Mouse (Mus musculus): ENCODE data around the gene Pdzd7.
"Not testable (repeated sequence)": the region's sequence is repeated elsewhere in the genome, so short reads cannot be mapped to it uniquely, and the experiment has no call there.

The Pdzd7 gene

GRCm38 (mm10) chr19:45047935-45048643 lies 2.6 kb upstream of the Pdzd7 start:
- peak; percentile 79 for DNase-seq (ENCODE audit: low read depth, low spot score)
- H3K36me3 ChIP-seq (ENCODE audit: control insufficient read depth, insufficient read depth, low read length, poor library complexity, severe bottlenecking): peaks cover 2% of the 10 kb centered on the region

GRCm38 (mm10) chr19:45047417-45047934 lies 2.0 kb upstream of the Pdzd7 start, which contains the start of gene Sfxn3:
Gene Sfxn3, plus strand, starts transcription at chr19:45047503.
- DNase-seq (ENCODE audit: low read depth, low spot score): peak; percentile 88
- H3K27me3 ChIP-seq (ENCODE audit: control insufficient read depth, insufficient read depth, low read length, poor library complexity, severe bottlenecking): no peaks in the 10 kb centered on the region
- peaks cover 2% of the 10 kb centered on the region for H3K36me3 ChIP-seq (ENCODE audit: control insufficient read depth, insufficient read depth, low read length, poor library complexity, severe bottlenecking)

More at GRCm38 (mm10) chr19:45047935-45048643, 2.6 kb upstream of the Pdzd7 start:
- no peaks in the 10 kb centered on the region for H3K27me3 ChIP-seq (ENCODE audit: control insufficient read depth, insufficient read depth, low read length, poor library complexity, severe bottlenecking)

- H3K36me3 ChIP-seq (ENCODE audit: control insufficient read depth, insufficient read depth, low read length, poor library complexity, severe bottlenecking): peaks cover 2% of the 10 kb centered on the region
- peak; percentile 80 for DNase-seq (ENCODE audit: low read depth, low spot score)
- no peaks in the 10 kb centered on the region for H3K27me3 ChIP-seq (ENCODE audit: control insufficient read depth, insufficient read depth, low read length, poor library complexity, severe bottlenecking)
These were observed 1.2 kb upstream of the Pdzd7 start for GRCm38 (mm10) chr19:45046523-45047321.

GRCm38 (mm10) chr19:45045236-45045635 lies 281 bp downstream of the Pdzd7 start:
- H3K36me3 ChIP-seq (ENCODE audit: control insufficient read depth, insufficient read depth, low read length, poor library complexity, severe bottlenecking): no peaks in the 10 kb centered on the region; the same call in 1 of the 2 replicates
- no peak for DNase-seq (ENCODE audit: low read depth, low spot score)
- H3K27me3 ChIP-seq (ENCODE audit: control insufficient read depth, insufficient read depth, low read length, poor library complexity, severe bottlenecking): no peaks in the 10 kb centered on the region

GRCm38 (mm10) chr19:45044389-45044927 lies 1.1 kb downstream of the Pdzd7 start:
- Histone ChIP-seq H3K36me3 (ENCODE audit: control insufficient read depth, insufficient read depth, low read length, poor library complexity, severe bottlenecking) (no peaks in the 10 kb centered on the region; the same call in 1 of the 2 replicates), H3K27me3 (ENCODE audit: control insufficient read depth, insufficient read depth, low read length, poor library complexity, severe bottlenecking) (no peaks in the 10 kb centered on the region)
- no peak for DNase-seq (ENCODE audit: low read depth, low spot score)

- DNase-seq (ENCODE audit: low read depth, low spot score): no peak
- Histone ChIP-seq H3K36me3 (ENCODE audit: control insufficient read depth, insufficient read depth, low read length, poor library complexity, severe bottlenecking) (no peaks in the 10 kb centered on the region), H3K27me3 (ENCODE audit: control insufficient read depth, insufficient read depth, low read length, poor library complexity, severe bottlenecking) (no peaks in the 10 kb centered on the region)
These were observed 5.3 kb downstream of the Pdzd7 start for GRCm38 (mm10) chr19:45040214-45040613.

GRCm38 (mm10) chr19:45038198-45038597 lies 7.3 kb downstream of the Pdzd7 start:
- not testable (repeated sequence) for DNase-seq (ENCODE audit: low read depth, low spot score); H3K27me3 ChIP-seq (ENCODE audit: control insufficient read depth, insufficient read depth, low read length, poor library complexity, severe bottlenecking); H3K36me3 ChIP-seq (ENCODE audit: control insufficient read depth, insufficient read depth, low read length, poor library complexity, severe bottlenecking)

GRCm38 (mm10) chr19:45036867-45037266 lies 8.7 kb downstream of the Pdzd7 start:
- no peaks in the 10 kb centered on the region for H3K27me3 ChIP-seq (ENCODE audit: control insufficient read depth, insufficient read depth, low read length, poor library complexity, severe bottlenecking)
- no peaks in the 10 kb centered on the region for H3K36me3 ChIP-seq (ENCODE audit: control insufficient read depth, insufficient read depth, low read length, poor library complexity, severe bottlenecking)
- peak; percentile 66 for DNase-seq (ENCODE audit: low read depth, low spot score)

- Histone ChIP-seq H3K27me3 (ENCODE audit: control insufficient read depth, insufficient read depth, low read length, poor library complexity, severe bottlenecking) (no peaks in the 10 kb centered on the region), H3K36me3 (ENCODE audit: control insufficient read depth, insufficient read depth, low read length, poor library complexity, severe bottlenecking) (no peaks in the 10 kb centered on the region)
- peak; percentile 33 for DNase-seq (ENCODE audit: low read depth, low spot score)
These were observed 12.8 kb downstream of the Pdzd7 start for GRCm38 (mm10) chr19:45032570-45033332.

- Histone ChIP-seq H3K36me3 (ENCODE audit: control insufficient read depth, insufficient read depth, low read length, poor library complexity, severe bottlenecking) (no peaks in the 10 kb centered on the region), H3K27me3 (ENCODE audit: control insufficient read depth, insufficient read depth, low read length, poor library complexity, severe bottlenecking) (no peaks in the 10 kb centered on the region)
- DNase-seq (ENCODE audit: low read depth, low spot score): peak; percentile 78
These were observed 13.7 kb downstream of the Pdzd7 start for GRCm38 (mm10) chr19:45031780-45032179.

GRCm38 (mm10) chr19:45030746-45031693 lies 14.5 kb downstream of the Pdzd7 start:
- Histone ChIP-seq H3K27me3 (ENCODE audit: control insufficient read depth, insufficient read depth, low read length, poor library complexity, severe bottlenecking) (no peaks in the 10 kb centered on the region), H3K36me3 (ENCODE audit: control insufficient read depth, insufficient read depth, low read length, poor library complexity, severe bottlenecking) (no peaks in the 10 kb centered on the region)
- DNase-seq (ENCODE audit: low read depth, low spot score): peak; percentile 86

- H3K27me3 ChIP-seq (ENCODE audit: control insufficient read depth, insufficient read depth, low read length, poor library complexity, severe bottlenecking): no peaks in the 10 kb centered on the region
- no peaks in the 10 kb centered on the region for H3K36me3 ChIP-seq (ENCODE audit: control insufficient read depth, insufficient read depth, low read length, poor library complexity, severe bottlenecking)
- peak; percentile 81 for DNase-seq (ENCODE audit: low read depth, low spot score)
These were observed 15.4 kb downstream of the Pdzd7 start for GRCm38 (mm10) chr19:45030111-45030510.

- no peaks in the 10 kb centered on the region for H3K27me3 ChIP-seq (ENCODE audit: control insufficient read depth, insufficient read depth, low read length, poor library complexity, severe bottlenecking)
- DNase-seq (ENCODE audit: low read depth, low spot score): no peak
- no peaks in the 10 kb centered on the region for H3K36me3 ChIP-seq (ENCODE audit: control insufficient read depth, insufficient read depth, low read length, poor library complexity, severe bottlenecking)
These were observed 15.9 kb downstream of the Pdzd7 start for GRCm38 (mm10) chr19:45029571-45029970.
